Mouse (Mus musculus) heart, embryonic 12.5 days (tissue): ENCODE measurements around the gene Fggy. TPM values are rescaled to one million over a fixed set of nuclear protein-coding genes. Genes with fewer than 3 reads are reported as not detected.

ENCODE experiments used
- ATAC-seq: fragments of 200-750 bp; cut with Nextera tagmentation; 2 replicates; pipeline ENCODE4 v1.8.0; 2017; ENCODE audit warnings: moderate TSS enrichment, moderate library complexity; ENCODE audit not compliant: insufficient number of reproducible peaks, low FRiP score
- H3K27ac ChIP-seq: fragments of 300-500 bp; sonication (generic); 2 replicates; pipeline ENCODE4 v1.5.1; 2016; ENCODE audit warnings: mild to moderate bottlenecking, moderate library complexity; ENCODE audit not compliant: poor library complexity, severe bottlenecking
- H3K27me3 ChIP-seq: fragments of 300-500 bp; sonication (generic); replicated peaks from 2 replicates; pipeline ENCODE4 v1.6.1; 2016; ENCODE audit warnings: mild to moderate bottlenecking, moderate library complexity
- H3K36me3 ChIP-seq: fragments of 300-500 bp; sonication (generic); 2 replicates; pipeline ENCODE4 v1.6.1; 2016; ENCODE audit warnings: mild to moderate bottlenecking, moderate library complexity
- H3K4me1 ChIP-seq: fragments of 300-500 bp; sonication (generic); replicated peaks from 2 replicates; pipeline ENCODE4 v1.6.1; 2016; ENCODE audit warnings: mild to moderate bottlenecking
- H3K4me2 ChIP-seq: fragments of 300-500 bp; sonication (generic); 2 replicates; pipeline ENCODE4 v1.6.1; 2016; ENCODE audit warnings: mild to moderate bottlenecking, moderate library complexity
- H3K4me3 ChIP-seq: fragments of 300-500 bp; sonication (generic); 2 replicates; pipeline ENCODE4 v1.5.1; 2016; ENCODE audit warnings: mild to moderate bottlenecking
- H3K9ac ChIP-seq: fragments of 300-500 bp; sonication (generic); 2 replicates; pipeline ENCODE4 v1.6.1; 2016; ENCODE audit warnings: mild to moderate bottlenecking, moderate library complexity
- H3K9me3 ChIP-seq: fragments of 300-500 bp; sonication (generic); replicated peaks from 2 replicates; pipeline ENCODE4 v1.6.1; 2016; ENCODE audit warnings: mild to moderate bottlenecking, moderate library complexity
- WGBS: fragments of 180-500 bp; shearing (Covaris S2); methylation state at CpG from one replicate; pipeline ENCODE4 v1.1.7; 2016; 5-methylcytosine and 5-hydroxymethylcytosine counted together
- polyA plus RNA-seq: library from polyadenylated mRNA; unstranded; fragments of >200 nt; fragmentation: Nextera tagmentation; extraction: Ambion mirVana; gene quantifications from 2 replicates; pipeline ENCODE4 v1.2.1, GENCODE M21; 2016

Gene Fggy
- polyA plus RNA-seq, 1 experiment from 2014 or later: 5.8 TPM

DNA sequence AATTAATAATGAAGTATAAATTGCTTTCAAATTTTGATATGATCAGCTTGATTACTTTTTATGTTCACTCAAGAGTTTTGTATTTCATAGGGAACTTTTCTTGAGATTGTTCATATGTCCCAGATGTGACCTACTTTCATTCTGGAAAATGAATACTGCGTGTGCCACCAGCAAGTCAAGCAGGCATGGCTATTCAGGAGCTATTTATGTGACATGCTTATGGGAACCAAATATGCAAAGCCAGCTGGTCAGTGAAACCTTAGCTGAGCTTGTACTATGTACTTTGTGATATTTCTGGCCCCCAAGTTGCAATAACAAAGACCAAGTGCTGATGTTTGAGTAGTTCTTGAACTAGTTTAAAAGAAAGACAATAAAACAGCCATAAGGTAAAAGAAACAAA is 390.6 kb downstream of the Fggy start:
- Histone ChIP-seq H3K4me2 (no peak overlapping the region), H3K4me3 (no peak overlapping the region), H3K4me1 (no peaks in the 10 kb centered on the region), H3K27ac (no peak overlapping the region), H3K36me3 (no peaks in the 10 kb centered on the region), H3K27me3 (no peaks in the 10 kb centered on the region), H3K9me3 (no peaks in the 10 kb centered on the region), H3K9ac (no peak overlapping the region)
- no peak for ATAC-seq
- 65% methylated on average over 1 of the region's 1 CpGs for WGBS

DNA sequence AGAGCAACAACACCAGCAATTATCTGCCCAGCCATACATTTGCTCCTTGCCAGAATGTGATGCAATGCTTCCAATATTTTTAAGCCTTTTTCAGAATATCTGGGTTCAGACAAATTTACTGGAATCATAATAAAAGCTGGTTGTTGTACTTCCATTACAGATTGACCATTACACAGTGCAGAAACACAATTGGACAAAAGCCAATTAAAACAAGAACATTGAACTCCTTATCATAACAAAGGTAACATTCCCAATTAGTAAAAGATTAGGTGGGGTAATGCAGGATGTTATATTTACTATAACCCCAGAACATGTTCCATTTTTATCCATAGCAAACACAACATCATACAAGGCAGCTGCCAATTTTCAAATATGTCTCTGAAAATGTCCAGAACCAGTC is 396.0 kb downstream of the Fggy start:
- Histone ChIP-seq H3K4me2 (no peak overlapping the region), H3K27me3 (no peaks in the 10 kb centered on the region), H3K4me3 (no peak overlapping the region), H3K27ac (no peak overlapping the region), H3K9ac (no peak overlapping the region), H3K9me3 (peaks cover 3% of the 10 kb centered on the region), H3K36me3 (no peaks in the 10 kb centered on the region), H3K4me1 (no peaks in the 10 kb centered on the region)
- peak; percentile 53; the same call in 1 of the 2 replicates for ATAC-seq

DNA sequence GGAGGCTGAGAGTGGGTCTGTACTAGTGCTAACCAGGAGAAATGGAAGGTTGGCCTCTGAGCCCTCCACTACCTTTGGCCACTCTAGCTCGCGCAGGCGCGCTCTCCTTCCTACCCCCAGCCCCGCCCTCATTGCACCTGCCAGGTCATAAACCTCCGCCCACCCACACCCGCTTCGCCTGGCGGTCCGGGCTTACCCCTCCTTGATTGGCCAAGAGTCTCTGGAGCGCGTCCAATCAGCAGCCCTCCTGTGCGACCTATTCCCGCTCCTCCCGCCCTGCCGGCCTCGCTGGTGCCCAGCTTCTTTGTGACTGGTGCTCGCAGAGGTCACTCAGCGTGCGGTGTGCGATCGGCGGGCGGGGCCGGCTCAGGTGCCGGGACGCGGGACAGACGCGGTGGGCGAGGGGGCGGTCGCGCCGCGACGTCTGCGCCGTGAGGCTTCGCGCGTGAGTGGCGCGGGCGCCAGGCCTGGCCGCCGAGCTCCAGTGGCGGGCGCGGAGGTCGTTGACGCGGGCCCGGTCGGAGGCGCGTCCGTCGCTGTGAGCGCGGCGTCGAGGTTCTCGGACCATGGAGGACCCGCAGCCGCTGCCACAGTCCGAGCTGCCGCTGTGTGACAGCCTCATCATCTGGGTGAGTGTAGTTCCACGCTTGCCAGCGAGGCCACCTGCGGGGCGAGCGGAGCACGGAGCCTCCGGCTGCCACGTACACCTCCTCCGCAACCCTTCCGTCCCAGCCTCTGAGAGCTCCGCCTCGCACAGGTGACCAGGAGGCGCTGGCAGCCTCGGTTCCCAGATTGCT is 409.8 kb downstream of the Fggy start, which contains the start of gene Hook1:
Gene Hook1 (plus strand): TSS at position 313 of the 797 bp plus-strand sequence.
- no peaks in the 10 kb centered on the region for H3K27me3 ChIP-seq
- peak within 1 kb of the TSS; percentile 89 for H3K4me2 ChIP-seq
- peak; percentile 99 for ATAC-seq
- H3K9me3 ChIP-seq: no peaks in the 10 kb centered on the region
- no peak within 1 kb of the TSS for H3K27ac ChIP-seq
- H3K9ac ChIP-seq: peak within 1 kb of the TSS; percentile 80
- no peaks in the 10 kb centered on the region for H3K36me3 ChIP-seq
- peak within 1 kb of the TSS; percentile 80 for H3K4me3 ChIP-seq
- WGBS: under 1% methylated on average over 82 of the region's 82 CpGs
- H3K4me1 ChIP-seq: no peaks in the 10 kb centered on the region
